Mouse (Mus musculus) bone marrow, adult 2 months (tissue): ENCODE data around the gene Atxn1l. TPM values are rescaled to one million over a fixed set of nuclear protein-coding genes. Genes with fewer than 3 reads are reported as not detected.

Experiments used
- H3K27ac ChIP-seq: fragments of 200-500 bp; 2 replicates; pipeline ENCODE4 v1.5.1; 2012; ENCODE audit warnings: low read depth, mild to moderate bottlenecking, control low read depth, inconsistent platforms, low read length; ENCODE audit not compliant: control insufficient read depth, poor library complexity, insufficient read depth
- H3K4me1 ChIP-seq: fragments of 200-500 bp; 2 replicates; pipeline ENCODE4 v1.6.1; 2011; ENCODE audit warnings: low read length; ENCODE audit not compliant: control insufficient read depth, insufficient read depth
- H3K4me3 ChIP-seq: fragments of 200-500 bp; replicated peaks from 2 replicates; pipeline ENCODE3; 2011; ENCODE audit warnings: mild to moderate bottlenecking, low read depth, low read length, control low read depth; ENCODE audit not compliant: control insufficient read depth
- CTCF ChIP-seq: fragments of 200-500 bp; IDR thresholded peaks from 2 replicates; pipeline ENCODE4 v1.5.1; 2011; ENCODE audit warnings: low read length, control low read depth; ENCODE audit not compliant: control insufficient read depth, insufficient read depth
- POLR2A ChIP-seq: fragments of 200-500 bp; IDR thresholded peaks from 2 replicates; pipeline ENCODE4 v1.6.1; 2011; ENCODE audit warnings: low read depth, mild to moderate bottlenecking, control low read depth, low read length, borderline replicate concordance; ENCODE audit not compliant: control insufficient read depth
- WGBS: fragments of 180-500 bp; shearing (Covaris S2); methylation state at CpG from one replicate; pipeline ENCODE4 v1.1.7; 2018; 5-methylcytosine and 5-hydroxymethylcytosine counted together
- polyA plus RNA-seq: library from polyadenylated mRNA; stranded (reverse); fragments of >200 nt; gene quantifications from 2 replicates; pipeline ENCODE4 v1.2.4, GENCODE M21; 2011; ENCODE audit warnings: low replicate concordance; ENCODE audit not compliant: missing spikeins, insufficient read depth, insufficient read length

Gene Atxn1l
- polyA plus RNA-seq, 1 experiment, result 5.8 TPM

- 11% methylated on average over 12 of the region's 12 CpGs for WGBS
- TF ChIP-seq CTCF, result peak; percentile 54
- TF ChIP-seq POLR2A, result no peak
- peak overlapping the region; percentile 10 for H3K4me3 ChIP-seq
- peaks cover 3% of the 10 kb centered on the region; the same call in 1 of the 2 replicates for H3K4me1 ChIP-seq
- no peak overlapping the region; the same call in 1 of the 2 replicates for H3K27ac ChIP-seq
Measured at GRCm38 (mm10) chr8:109750699-109751098, 13.2 kb upstream of the Atxn1l start.

GRCm38 (mm10) chr8:109750274-109750673, 12.7 kb upstream of the Atxn1l start:
- TF ChIP-seq POLR2A (no peak), CTCF (no peak)
- 11% methylated on average over 5 of the region's 5 CpGs for whole genome bisulfite sequencing
- H3K4me1 ChIP-seq, result peaks cover 3% of the 10 kb centered on the region; the same call in 1 of the 2 replicates
- H3K27ac ChIP-seq, result peak overlapping the region; percentile 87
- no peak overlapping the region for H3K4me3 ChIP-seq

GRCm38 (mm10) chr8:109747468-109748199, 10.1 kb upstream of the Atxn1l start:
- TF ChIP-seq POLR2A, result no peak
- H3K4me1 ChIP-seq, result peaks cover 3% of the 10 kb centered on the region; the same call in 1 of the 2 replicates
- WGBS, result 63% methylated on average over 12 of the region's 12 CpGs
- no peak overlapping the region for H3K4me3 ChIP-seq
- no peak overlapping the region for H3K27ac ChIP-seq

GRCm38 (mm10) chr8:109738049-109738380, 476 bp upstream of the Atxn1l start:
- H3K4me3 ChIP-seq, result no peak overlapping the region
- H3K4me1 ChIP-seq, result no peaks in the 10 kb centered on the region; the same call in 1 of the 2 replicates
- TF ChIP-seq CTCF, result no peak
- no peak for TF ChIP-seq POLR2A
- 81% methylated on average over 1 of the region's 1 CpGs for WGBS
- no peak overlapping the region for H3K27ac ChIP-seq

GRCm38 (mm10) chr8:109736819-109737218, 720 bp downstream of the Atxn1l start:
- Histone ChIP-seq H3K4me1 (no peaks in the 10 kb centered on the region; the same call in 1 of the 2 replicates), H3K4me3 (peak overlapping the region; percentile 80), H3K27ac (no peak overlapping the region)
- 3% methylated on average over 8 of the region's 8 CpGs for WGBS
- TF ChIP-seq POLR2A (no peak), CTCF (no peak)

- no peak for TF ChIP-seq CTCF
- no peak for TF ChIP-seq POLR2A
- 88% methylated on average over 3 of the region's 3 CpGs for WGBS
- Histone ChIP-seq H3K4me3 (no peak overlapping the region), H3K4me1 (no peaks in the 10 kb centered on the region; the same call in 1 of the 2 replicates), H3K27ac (no peak overlapping the region)
Measured at GRCm38 (mm10) chr8:109734018-109734417, 3.5 kb downstream of the Atxn1l start.

GRCm38 (mm10) chr8:109731012-109731411, 6.5 kb downstream of the Atxn1l start:
- no peaks in the 10 kb centered on the region for H3K4me1 ChIP-seq
- H3K27ac ChIP-seq, result no peak overlapping the region
- 74% methylated on average over 3 of the region's 3 CpGs for WGBS
- no peak overlapping the region for H3K4me3 ChIP-seq
- no peak for TF ChIP-seq CTCF
- TF ChIP-seq POLR2A, result no peak

GRCm38 (mm10) chr8:109725106-109725505, 12.4 kb downstream of the Atxn1l start:
- H3K27ac ChIP-seq, result no peak overlapping the region
- H3K4me1 ChIP-seq, result no peaks in the 10 kb centered on the region
- WGBS, result 89% methylated on average over 3 of the region's 3 CpGs
- TF ChIP-seq POLR2A (no peak), CTCF (no peak)
- no peak overlapping the region for H3K4me3 ChIP-seq

GRCm38 (mm10) chr8:109714961-109715360, 22.6 kb downstream of the Atxn1l start:
- no peaks in the 10 kb centered on the region for H3K4me1 ChIP-seq
- H3K4me3 ChIP-seq, result no peak overlapping the region
- TF ChIP-seq CTCF (no peak), POLR2A (no peak)
- no peak overlapping the region for H3K27ac ChIP-seq
- WGBS, result 74% methylated on average over 5 of the region's 5 CpGs
